Mouse (Mus musculus) heart, adult 8-10 months (tissue): ENCODE results near the gene Magee2. TPM values are rescaled to one million over a fixed set of nuclear protein-coding genes. Genes with fewer than 3 reads are reported as not detected.
"Not testable (repeated sequence)": the region's sequence is repeated elsewhere in the genome, so short reads cannot be mapped to it uniquely, and the experiment has no call there.

ENCODE experiments used
- DNase-seq: peaks from one replicate; pipeline ENCODE4 v3.0.0; 2022; ENCODE audit warnings: low spot score
- total RNA-seq, 4 experiments: library from RNA; stranded (reverse); gene quantifications; 2 replicates each; pipeline ENCODE4 v1.2.4; 2022

The Magee2 gene
- not detected for total RNA-seq

DNA sequence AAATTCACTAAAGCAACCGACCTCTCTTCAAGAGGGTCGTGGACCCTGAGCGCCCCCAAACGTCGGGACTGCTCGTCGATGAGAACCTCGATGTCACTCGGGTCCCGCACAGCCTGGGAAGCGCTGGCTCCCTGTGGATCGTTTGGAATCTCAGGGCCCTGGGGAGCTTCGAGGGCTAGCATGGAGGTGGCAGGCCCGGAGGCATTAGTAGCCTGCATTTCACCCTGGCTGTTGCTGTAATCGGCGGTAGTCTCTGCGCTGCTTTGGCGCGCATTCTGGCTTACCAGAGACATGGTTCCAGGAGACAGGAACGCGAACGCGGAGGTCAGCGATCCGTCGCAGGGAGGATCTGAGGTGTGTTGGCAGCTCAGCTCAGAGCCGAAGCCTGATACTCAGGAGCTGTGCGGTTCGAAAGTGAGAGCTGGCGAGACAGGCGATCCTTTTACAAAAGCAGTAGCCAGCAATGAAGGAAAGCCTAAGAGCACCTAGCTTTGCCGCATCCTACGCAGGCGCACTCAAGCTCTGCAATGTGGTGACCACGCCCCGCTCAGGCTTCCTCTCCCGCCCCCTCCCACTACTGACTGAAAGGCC, at the start of gene Magee2:
TSS of gene Magee2 (minus strand) at position 517 of the 591 bp plus-strand sequence.
- peak; percentile 0 for DNase-seq

DNA sequence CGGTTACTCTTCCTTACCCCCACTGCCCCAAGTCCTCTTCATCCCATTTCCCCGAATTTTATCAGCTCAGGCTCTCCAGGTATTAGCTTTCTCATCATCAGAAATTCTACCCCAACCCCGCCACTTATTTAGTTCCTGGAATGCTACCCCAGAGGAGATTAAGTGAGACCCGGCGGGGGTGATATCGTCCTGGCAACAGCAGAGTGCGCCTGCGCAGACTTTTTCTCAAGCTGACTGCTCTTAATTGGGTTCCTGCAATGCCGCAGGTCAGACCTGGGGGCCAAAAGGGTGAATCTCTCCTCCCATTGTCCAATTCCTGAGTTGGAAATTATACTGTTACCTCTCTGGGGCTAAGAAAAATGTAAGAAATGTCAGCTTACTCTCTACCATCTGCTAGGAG, 3.5 kb downstream of the Magee2 start:
- no peak for DNase-seq

DNA sequence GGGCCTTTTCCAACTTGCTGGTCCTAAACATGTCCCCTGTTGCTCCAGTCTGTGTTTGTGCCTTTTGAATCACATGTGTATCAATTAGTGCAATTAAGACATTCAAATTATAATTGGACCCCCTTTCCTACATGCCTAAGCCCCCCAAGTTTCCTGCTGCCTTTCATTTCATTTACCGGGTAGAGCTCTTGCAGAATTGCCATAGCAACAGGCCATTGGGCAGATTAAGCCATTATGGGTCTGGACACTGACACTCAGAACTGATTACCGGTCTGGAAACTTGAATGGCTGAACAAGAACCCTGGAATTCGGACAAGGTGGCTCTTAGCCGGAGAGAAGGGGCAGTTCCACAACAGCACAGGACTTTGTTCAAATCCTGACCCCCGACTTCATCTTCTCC, 39.5 kb downstream of the Magee2 start:
- DNase-seq = not testable (repeated sequence)

DNA sequence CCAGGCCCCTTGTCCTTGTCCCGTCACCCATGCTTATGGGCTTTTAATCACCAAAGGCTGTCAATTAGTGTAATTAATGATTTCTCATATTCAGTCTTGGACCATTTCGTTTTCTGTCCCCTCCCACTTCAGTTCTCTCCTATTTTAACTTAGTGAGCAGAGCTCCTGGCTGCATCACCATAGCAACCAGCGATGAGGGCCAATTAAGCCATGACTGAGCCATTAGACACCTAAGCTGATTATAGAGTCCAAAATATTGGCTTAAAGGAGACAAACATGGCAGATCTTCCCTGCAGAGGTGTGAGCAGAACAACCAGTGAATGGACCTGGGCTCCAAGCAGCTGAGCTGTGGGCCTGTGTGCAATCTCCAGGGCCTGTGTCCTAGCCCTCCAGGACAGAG, 40.1 kb downstream of the Magee2 start:
- not testable (repeated sequence) for DNase-seq

DNA sequence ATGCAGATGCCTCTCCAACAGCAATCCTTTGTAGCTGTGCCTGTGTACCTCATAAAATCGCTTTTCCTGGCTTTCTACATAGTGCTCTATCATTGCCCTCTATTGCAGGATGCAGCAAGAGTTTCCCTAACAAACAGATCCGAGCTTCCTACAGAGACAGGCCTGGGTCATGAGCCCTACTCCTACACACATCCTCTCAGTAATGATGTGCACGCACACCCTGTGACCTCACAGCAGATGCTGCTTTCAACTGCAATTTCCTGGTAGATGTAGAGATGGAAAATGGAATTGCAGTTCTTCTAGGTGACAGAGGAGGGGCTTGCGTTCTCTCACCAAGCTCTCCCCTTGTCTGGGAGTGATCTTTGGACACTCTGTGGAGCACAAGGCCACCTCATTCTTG, 43.4 kb downstream of the Magee2 start:
- not testable (repeated sequence) for DNase-seq

Other genes with a start within 250 kb of the Magee2 start
- gene Zdhhc15, start 186.2 kb downstream of the Magee2 start, total RNA-seq = under 1 TPM; 0.27 to 0.44 (median 0.33) TPM
- gene Pbdc1, start 222.5 kb upstream of the Magee2 start, total RNA-seq = 1 to 10 TPM; 6.0 to 7.9 (median 7.3) TPM